8 mouse cellular contexts compared by ENCODE assay signal in genomic region chr19:56396669-56397621, GRCm38 (mm10). TPM values are rescaled to one million over a fixed set of nuclear protein-coding genes. Genes with fewer than 3 reads are reported as not detected.
DNase-seq lines count a peak whose midpoint lies in the region; ATAC-seq lines count a peak whose summit lies in the region.

Gene Casp7, plus strand, starts transcription at chr19:56397129.

- H3K27me3 ChIP-seq in embryonic facial prominence, embryonic 10.5 days (replicated peaks; ENCODE audit: low read depth, poor library complexity, severe bottlenecking) = peaks cover 40% of the 10 kb centered on the region
- no peaks in the 10 kb centered on the region for H3K27me3 ChIP-seq in liver, embryonic 13.5 days
- H3K27me3 ChIP-seq in stomach, embryonic 14.5 days (ENCODE audit: control insufficient read depth, insufficient read depth, low read length) = no peaks in the 10 kb centered on the region

- no peaks in the 10 kb centered on the region for H3K9me3 ChIP-seq in embryonic facial prominence, embryonic 10.5 days
- H3K9me3 ChIP-seq in liver, embryonic 13.5 days (replicated peaks) = no peaks in the 10 kb centered on the region
- no peaks in the 10 kb centered on the region for H3K9me3 ChIP-seq in stomach, embryonic 14.5 days (ENCODE audit: control insufficient read depth, low read depth, low read length)

- peak within 1 kb of the TSS; percentile 92 for H3K27ac ChIP-seq in embryonic facial prominence, embryonic 10.5 days (replicated peaks)
- H3K27ac ChIP-seq in liver, embryonic 13.5 days = peak within 1 kb of the TSS; percentile 79
- H3K27ac ChIP-seq in stomach, embryonic 14.5 days (ENCODE audit: low read length) = peak within 1 kb of the TSS; percentile 84; the same call in 1 of the 2 replicates

- peak within 1 kb of the TSS; percentile 98 for H3K4me2 ChIP-seq in liver, embryonic 13.5 days
- H3K4me2 ChIP-seq in stomach, embryonic 14.5 days (replicated peaks; ENCODE audit: low read depth, low read length) = peak within 1 kb of the TSS; percentile 93

- peak; percentile 64 for ATAC-seq in liver, embryonic 13.5 days (ENCODE audit: low read depth)
- ATAC-seq in stomach, embryonic 14.5 days (ENCODE audit: insufficient number of reproducible peaks, insufficient read depth, low FRiP score, low read depth) = peak; percentile 67

- peaks cover 43% of the 10 kb centered on the region for H3K4me1 ChIP-seq in embryonic facial prominence, embryonic 10.5 days
- peaks cover 86% of the 10 kb centered on the region for H3K4me1 ChIP-seq in liver, embryonic 13.5 days (replicated peaks)
- H3K4me1 ChIP-seq in stomach, embryonic 14.5 days (ENCODE audit: control insufficient read depth, insufficient read depth, low read length) = peaks cover 7% of the 10 kb centered on the region

- H3K36me3 ChIP-seq in embryonic facial prominence, embryonic 10.5 days (replicated peaks) = 0 out of 2 replicates have a peak, but pooled peaks cover 4% of the 10 kb centered on the region
- H3K36me3 ChIP-seq in liver, embryonic 13.5 days = no peaks in the 10 kb centered on the region
- no peaks in the 10 kb centered on the region for H3K36me3 ChIP-seq in stomach, embryonic 14.5 days (ENCODE audit: control insufficient read depth, insufficient read depth, low read length)

- H3K9ac ChIP-seq in liver, embryonic 13.5 days = peak within 1 kb of the TSS; percentile 89
- H3K9ac ChIP-seq in stomach, embryonic 14.5 days (replicated peaks; ENCODE audit: low read depth, low read length) = peak within 1 kb of the TSS; percentile 69

- peak within 1 kb of the TSS; percentile 68 for H3K4me3 ChIP-seq in embryonic facial prominence, embryonic 10.5 days
- H3K4me3 ChIP-seq in liver, embryonic 13.5 days (replicated peaks) = peak within 1 kb of the TSS; percentile 81
- peak within 1 kb of the TSS; percentile 50 for H3K4me3 ChIP-seq in stomach, embryonic 14.5 days (ENCODE audit: low read depth, low read length)

- DNase-seq in urinary bladder, adult 18-20 months (ENCODE audit: low spot score in 2 of 2) = peak; percentile 56 to 72
- no peak for DNase-seq in urinary bladder, postnatal 10 days (ENCODE audit: low spot score)
- DNase-seq in embryonic facial prominence, embryonic 10.5 days (ENCODE audit: low spot score) = peak; percentile 82
- DNase-seq in heart, adult 18-20 months = peak; percentile 82 to 85
- peak; percentile 73 for DNase-seq in kidney, adult 18-20 months
- DNase-seq in liver, embryonic 13.5 days = peak; percentile 48
- DNase-seq in natural killer cell, adult 2 months (ENCODE audit: low spot score in 2 of 2) = peak; percentile 53 to 61

- under 1% methylated on average over 78 of the region's 78 CpGs for WGBS in embryonic facial prominence, embryonic 10.5 days
- WGBS in liver, embryonic 13.5 days (ENCODE audit: insufficient replicate concordance) = under 1% methylated on average over 76 of the region's 78 CpGs
- under 1% methylated on average over 77 of the region's 78 CpGs for WGBS in stomach, embryonic 14.5 days

RNA-seq across cellular contexts. Expression of gene Casp7, which starts in this region (rescaled TPM):
- polyA plus RNA-seq in embryonic facial prominence, embryonic 10.5 days (2016; fragmentation: Nextera tagmentation; extraction: Ambion mirVana) = 15.9 and 17.8 TPM in 2 replicates
- 10 to 100 TPM in 1 of 2 experiments, 1 to 10 TPM in 1; 9.1 to 12.2 TPM for total RNA-seq in heart, adult 18-20 months (2021)
- polyA plus RNA-seq in liver, embryonic 13.5 days (2015; fragmentation: Nextera tagmentation; extraction: Ambion mirVana) = 15.0 and 15.4 TPM in 2 replicates
- 29.1 and 31.3 TPM in 2 replicates for polyA plus RNA-seq in stomach, embryonic 14.5 days (2014; fragmentation: Nextera tagmentation; extraction: Ambion mirVana)
